Mouse (Mus musculus): ENCODE data around the gene Ypel5. TPM values are rescaled to one million over a fixed set of nuclear protein-coding genes. Genes with fewer than 3 reads are reported as not detected.

The Ypel5 gene
- polyA plus RNA-seq, 1 experiment from 2014 or later, result 43.5 TPM

DNA sequence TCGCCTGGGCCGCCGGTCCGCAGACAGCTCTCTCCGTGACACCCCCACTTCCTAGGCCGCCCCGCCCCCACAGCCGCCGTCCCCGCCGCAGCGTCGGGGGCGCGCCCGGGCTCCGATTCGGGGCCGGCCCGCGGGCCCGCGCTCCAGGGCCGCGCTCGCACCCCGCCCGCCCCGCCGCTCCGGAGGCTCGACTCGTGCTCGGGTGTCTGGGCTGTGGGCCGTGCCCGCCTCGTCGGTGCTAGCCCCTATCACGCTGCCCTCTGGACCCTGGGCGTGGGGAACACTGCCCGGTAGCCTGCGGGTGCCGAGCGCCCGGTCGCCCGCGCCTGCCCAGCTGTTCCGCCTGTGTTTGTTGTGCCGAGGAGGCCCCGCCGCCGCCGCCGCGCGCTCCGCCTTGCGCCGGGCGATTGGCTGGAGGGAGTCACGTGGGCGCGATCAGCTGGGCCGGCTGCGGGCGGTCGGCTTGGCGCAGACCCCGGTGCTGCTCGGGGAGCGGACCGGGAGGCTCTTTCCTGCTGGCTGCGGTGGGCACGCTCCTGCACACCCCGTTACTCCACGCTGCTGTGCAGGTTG lies 973 bp downstream of the Ypel5 start:
- peak; percentile 69 for ATAC-seq (ENCODE audit: low FRiP score, low TSS enrichment)
- peak overlapping the region; percentile 86 for H3K4me3 ChIP-seq (ENCODE audit: low read length)
- H3K4me2 ChIP-seq (replicated peaks; ENCODE audit: low read depth, low read length), result peak overlapping the region; percentile 49
- WGBS, result under 1% methylated on average over 71 of the region's 77 CpGs
- H3K27ac ChIP-seq (ENCODE audit: low read depth, low read length), result peak overlapping the region; percentile 89; the same call in 1 of the 2 replicates
- no peaks in the 10 kb centered on the region for H3K36me3 ChIP-seq (ENCODE audit: control insufficient read depth, insufficient read depth, low read length)
- H3K27me3 ChIP-seq (ENCODE audit: control insufficient read depth, insufficient read depth, low read length), result no peaks in the 10 kb centered on the region
- no peaks in the 10 kb centered on the region for H3K4me1 ChIP-seq (ENCODE audit: control insufficient read depth, insufficient read depth, low read length)
- peak overlapping the region; percentile 94 for H3K9ac ChIP-seq (ENCODE audit: low read depth, low read length)
- H3K9me3 ChIP-seq (ENCODE audit: control insufficient read depth, low read length), result no peaks in the 10 kb centered on the region

GRCm38 (mm10) chr17:72837824-72838474 lies 1.7 kb downstream of the Ypel5 start:
- 24% methylated on average over 8 of the region's 8 CpGs for WGBS
- Histone ChIP-seq H3K27ac (ENCODE audit: low read depth, low read length) (no peak overlapping the region), H3K36me3 (ENCODE audit: control insufficient read depth, insufficient read depth, low read length) (no peaks in the 10 kb centered on the region), H3K4me1 (ENCODE audit: control insufficient read depth, insufficient read depth, low read length) (no peaks in the 10 kb centered on the region), H3K9ac (ENCODE audit: low read depth, low read length) (peak overlapping the region; percentile 94; the same call in 1 of the 2 replicates), H3K4me2 (replicated peaks; ENCODE audit: low read depth, low read length) (peak overlapping the region; percentile 49), H3K9me3 (ENCODE audit: control insufficient read depth, low read length) (no peaks in the 10 kb centered on the region), H3K27me3 (ENCODE audit: control insufficient read depth, insufficient read depth, low read length) (no peaks in the 10 kb centered on the region), H3K4me3 (ENCODE audit: low read length) (peak overlapping the region; percentile 86)
- no peak for ATAC-seq (ENCODE audit: low FRiP score, low TSS enrichment)

DNA sequence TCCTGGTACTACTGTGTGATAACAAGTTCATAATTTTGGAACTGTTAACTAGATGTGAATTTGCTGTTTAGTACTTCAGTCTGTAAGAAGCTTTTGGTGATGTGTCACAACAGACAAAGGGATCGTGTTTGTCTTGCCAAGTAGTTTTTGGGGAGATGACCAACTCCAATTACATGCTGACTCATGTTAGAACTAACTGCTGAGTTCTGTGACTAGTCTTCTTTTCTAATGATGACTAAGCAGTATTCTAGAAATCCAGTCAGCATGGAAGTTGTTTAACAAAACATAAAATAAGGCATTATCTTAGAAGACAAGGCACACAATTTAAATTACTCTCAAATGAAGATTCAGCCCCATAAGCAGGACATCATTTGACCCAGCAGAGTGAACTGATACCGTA lies 2.7 kb downstream of the Ypel5 start:
- H3K27ac ChIP-seq (ENCODE audit: low read depth, low read length), result no peak overlapping the region
- no peaks in the 10 kb centered on the region for H3K36me3 ChIP-seq (ENCODE audit: control insufficient read depth, insufficient read depth, low read length)
- no peaks in the 10 kb centered on the region for H3K4me1 ChIP-seq (ENCODE audit: control insufficient read depth, insufficient read depth, low read length)
- H3K4me3 ChIP-seq (ENCODE audit: low read length), result no peak overlapping the region
- 76% methylated on average over 2 of the region's 2 CpGs for WGBS
- ATAC-seq (ENCODE audit: low FRiP score, low TSS enrichment), result no peak
- no peaks in the 10 kb centered on the region for H3K27me3 ChIP-seq (ENCODE audit: control insufficient read depth, insufficient read depth, low read length)
- H3K4me2 ChIP-seq (replicated peaks; ENCODE audit: low read depth, low read length), result no peak overlapping the region
- no peaks in the 10 kb centered on the region for H3K9me3 ChIP-seq (ENCODE audit: control insufficient read depth, low read length)
- H3K9ac ChIP-seq (ENCODE audit: low read depth, low read length), result no peak overlapping the region

GRCm38 (mm10) chr17:72844393-72844792 lies 8.1 kb downstream of the Ypel5 start:
- Histone ChIP-seq H3K9me3 (ENCODE audit: control insufficient read depth, low read length) (no peaks in the 10 kb centered on the region), H3K27me3 (ENCODE audit: control insufficient read depth, insufficient read depth, low read length) (no peaks in the 10 kb centered on the region), H3K4me1 (ENCODE audit: control insufficient read depth, insufficient read depth, low read length) (no peaks in the 10 kb centered on the region), H3K36me3 (ENCODE audit: control insufficient read depth, insufficient read depth, low read length) (peaks cover 5% of the 10 kb centered on the region; the same call in 1 of the 2 replicates), H3K27ac (ENCODE audit: low read depth, low read length) (no peak overlapping the region), H3K4me2 (replicated peaks; ENCODE audit: low read depth, low read length) (no peak overlapping the region), H3K4me3 (ENCODE audit: low read length) (no peak overlapping the region), H3K9ac (ENCODE audit: low read depth, low read length) (no peak overlapping the region)
- ATAC-seq (ENCODE audit: low FRiP score, low TSS enrichment), result no peak
- WGBS, result 97% methylated on average over 6 of the region's 6 CpGs

GRCm38 (mm10) chr17:72844949-72845490 lies 8.8 kb downstream of the Ypel5 start:
- no peak overlapping the region for H3K27ac ChIP-seq (ENCODE audit: low read depth, low read length)
- H3K36me3 ChIP-seq (ENCODE audit: control insufficient read depth, insufficient read depth, low read length), result peaks cover 7% of the 10 kb centered on the region; the same call in 1 of the 2 replicates
- no peak for ATAC-seq (ENCODE audit: low FRiP score, low TSS enrichment)
- H3K4me2 ChIP-seq (replicated peaks; ENCODE audit: low read depth, low read length), result no peak overlapping the region
- 87% methylated on average over 7 of the region's 7 CpGs for WGBS
- H3K4me1 ChIP-seq (ENCODE audit: control insufficient read depth, insufficient read depth, low read length), result no peaks in the 10 kb centered on the region
- no peak overlapping the region for H3K9ac ChIP-seq (ENCODE audit: low read depth, low read length)
- H3K27me3 ChIP-seq (ENCODE audit: control insufficient read depth, insufficient read depth, low read length), result no peaks in the 10 kb centered on the region
- H3K4me3 ChIP-seq (ENCODE audit: low read length), result no peak overlapping the region
- no peaks in the 10 kb centered on the region for H3K9me3 ChIP-seq (ENCODE audit: control insufficient read depth, low read length)

GRCm38 (mm10) chr17:72845521-72845920 lies 9.3 kb downstream of the Ypel5 start:
- no peak overlapping the region for H3K27ac ChIP-seq (ENCODE audit: low read depth, low read length)
- no peaks in the 10 kb centered on the region for H3K27me3 ChIP-seq (ENCODE audit: control insufficient read depth, insufficient read depth, low read length)
- peaks cover 12% of the 10 kb centered on the region; the same call in 1 of the 2 replicates for H3K36me3 ChIP-seq (ENCODE audit: control insufficient read depth, insufficient read depth, low read length)
- no peak overlapping the region for H3K4me2 ChIP-seq (replicated peaks; ENCODE audit: low read depth, low read length)
- H3K9me3 ChIP-seq (ENCODE audit: control insufficient read depth, low read length), result no peaks in the 10 kb centered on the region
- H3K9ac ChIP-seq (ENCODE audit: low read depth, low read length), result no peak overlapping the region
- H3K4me3 ChIP-seq (ENCODE audit: low read length), result no peak overlapping the region
- ATAC-seq (ENCODE audit: low FRiP score, low TSS enrichment), result no peak
- no peaks in the 10 kb centered on the region for H3K4me1 ChIP-seq (ENCODE audit: control insufficient read depth, insufficient read depth, low read length)

- Histone ChIP-seq H3K27ac (ENCODE audit: low read depth, low read length) (no peak overlapping the region), H3K4me3 (ENCODE audit: low read length) (no peak overlapping the region), H3K4me2 (replicated peaks; ENCODE audit: low read depth, low read length) (no peak overlapping the region), H3K9me3 (ENCODE audit: control insufficient read depth, low read length) (no peaks in the 10 kb centered on the region), H3K9ac (ENCODE audit: low read depth, low read length) (no peak overlapping the region), H3K36me3 (ENCODE audit: control insufficient read depth, insufficient read depth, low read length) (peaks cover 2% of the 10 kb centered on the region; the same call in 1 of the 2 replicates), H3K27me3 (ENCODE audit: control insufficient read depth, insufficient read depth, low read length) (no peaks in the 10 kb centered on the region), H3K4me1 (ENCODE audit: control insufficient read depth, insufficient read depth, low read length) (no peaks in the 10 kb centered on the region)
- ATAC-seq (ENCODE audit: low FRiP score, low TSS enrichment), result no peak
- WGBS, result 65% methylated on average over 1 of the region's 1 CpGs
Observed at GRCm38 (mm10) chr17:72855298-72855697, 19.0 kb downstream of the Ypel5 start.

DNA sequence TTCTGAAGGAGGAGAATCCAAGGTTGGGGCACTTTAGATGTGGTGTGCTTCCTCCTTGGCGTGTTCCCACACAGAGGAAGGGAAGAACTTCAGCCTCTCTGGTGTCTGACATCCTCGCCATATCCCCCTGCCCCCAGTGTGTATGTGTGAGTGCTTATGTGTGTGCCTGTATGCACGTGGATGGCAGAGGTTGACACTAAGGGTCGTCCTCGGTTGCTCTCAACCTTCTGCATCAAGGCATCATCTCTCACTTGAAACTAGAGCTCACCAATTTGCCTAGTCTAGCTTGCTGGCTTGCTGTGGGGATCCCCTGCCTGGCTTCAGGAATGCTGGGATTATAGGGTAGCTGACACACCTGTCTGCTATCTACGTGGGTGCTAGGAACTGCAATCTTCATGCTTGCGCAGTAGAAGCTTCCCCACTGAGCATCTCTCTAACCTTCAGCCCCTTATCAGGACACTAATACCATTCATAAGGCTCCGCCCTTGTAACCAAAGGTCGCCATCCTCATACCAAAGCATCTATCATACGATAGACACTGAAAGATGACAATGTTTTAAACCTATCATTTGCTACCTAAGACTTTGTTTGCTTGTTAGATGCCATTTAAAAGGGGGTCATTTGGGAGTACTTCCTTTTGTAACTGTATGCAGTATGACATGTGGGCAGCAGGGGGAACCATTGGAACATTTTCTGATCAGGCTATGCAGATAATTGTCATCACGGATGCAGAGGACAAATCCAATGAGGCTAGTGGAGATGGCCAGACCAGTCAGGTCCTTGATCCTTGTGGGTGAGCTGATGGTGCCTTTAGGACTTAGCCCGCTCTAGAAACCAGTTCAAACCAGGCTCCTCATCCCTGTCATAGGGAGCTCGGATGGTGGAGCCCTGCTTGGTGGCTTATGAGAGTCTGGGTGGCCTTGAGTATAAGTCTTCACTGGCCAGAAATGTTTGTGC lies 21.7 kb downstream of the Ypel5 start:
- Histone ChIP-seq H3K9ac (ENCODE audit: low read depth, low read length) (no peak overlapping the region), H3K9me3 (ENCODE audit: control insufficient read depth, low read length) (no peaks in the 10 kb centered on the region), H3K4me3 (ENCODE audit: low read length) (no peak overlapping the region), H3K27me3 (ENCODE audit: control insufficient read depth, insufficient read depth, low read length) (no peaks in the 10 kb centered on the region), H3K4me2 (replicated peaks; ENCODE audit: low read depth, low read length) (no peak overlapping the region), H3K36me3 (ENCODE audit: control insufficient read depth, insufficient read depth, low read length) (no peaks in the 10 kb centered on the region), H3K4me1 (ENCODE audit: control insufficient read depth, insufficient read depth, low read length) (no peaks in the 10 kb centered on the region), H3K27ac (ENCODE audit: low read depth, low read length) (no peak overlapping the region)
- WGBS, result 54% methylated on average over 13 of the region's 13 CpGs
- peak; percentile 45; the same call in 1 of the 2 replicates for ATAC-seq (ENCODE audit: low FRiP score, low TSS enrichment)
